ENCODE assay signal across 9 mouse cellular contexts in genomic region chr17:23540605-23541475, GRCm38 (mm10). TPM values are rescaled to one million over a fixed set of nuclear protein-coding genes. Genes with fewer than 3 reads are reported as not detected.
A peak's percentile ranks its signal among the peaks of the same experiment; 100 is the strongest.
DNase-seq lines count a peak whose midpoint lies in the region; ATAC-seq and TF ChIP-seq lines count a peak whose summit lies in the region.
"Had no signal": no experiment of that assay in that cellular context is flagged by ENCODE, and none has a peak within 500 bp of the region (broad histone marks: within the 10 kb centered on the region; RNA-seq: fewer than 3 reads in every experiment).

No protein-coding gene starts in this region.

- no peak for ATAC-seq in hindbrain, embryonic 13.5 days (ENCODE audit: low FRiP score)
- peak; percentile 45; the same call in 1 of the 2 replicates for ATAC-seq in limb, embryonic 11.5 days (ENCODE audit: insufficient number of reproducible peaks, low FRiP score, low TSS enrichment, low read depth)
- peak; percentile 33; the same call in 1 of the 2 replicates for ATAC-seq in neural tube, embryonic 14.5 days (ENCODE audit: low read depth)
- ATAC-seq: Patski had no signal

- H3K4me3 ChIP-seq in hindbrain, embryonic 10.5 days: peak overlapping the region; percentile 43
- H3K4me3 ChIP-seq in hindbrain, embryonic 13.5 days: no peak overlapping the region
- H3K4me3 ChIP-seq in E14TG2a.4 (replicated peaks; ENCODE audit: low read length): peak overlapping the region; percentile 73
- H3K4me3 ChIP-seq in embryonic fibroblast, embryonic 13.5 days (ENCODE audit: insufficient read depth, low read length): peak overlapping the region; percentile 17
- 0 out of 2 replicates have a peak overlapping the region, but pooled peaks have one; percentile 5 for H3K4me3 ChIP-seq in limb, embryonic 11.5 days (ENCODE audit: low read depth, low read length)
- no peak overlapping the region for H3K4me3 ChIP-seq in neural tube, embryonic 14.5 days (ENCODE audit: low read depth, low read length)

- no peak for TF ChIP-seq CTCF in E14TG2a.4 (conservative IDR thresholded peaks at IDR 0.05; ENCODE audit: low read length)
- no peak for TF ChIP-seq CTCF in embryonic fibroblast, embryonic 13.5 days (IDR thresholded peaks at IDR 0.05; ENCODE audit: borderline replicate concordance, insufficient read depth, low read length)

- H3K4me2 ChIP-seq in hindbrain, embryonic 13.5 days: no peak overlapping the region
- peak overlapping the region; percentile 27 for H3K4me2 ChIP-seq in limb, embryonic 11.5 days (ENCODE audit: low read depth, severe bottlenecking)
- no peak overlapping the region for H3K4me2 ChIP-seq in neural tube, embryonic 14.5 days (ENCODE audit: low read depth, low read length)

- no peak for TF ChIP-seq POLR2A in embryonic fibroblast, embryonic 13.5 days (IDR thresholded peaks at IDR 0.05; ENCODE audit: low read depth, low read length)

- peaks cover 39% of the 10 kb centered on the region for H3K4me1 ChIP-seq in hindbrain, embryonic 10.5 days (replicated peaks)
- H3K4me1 ChIP-seq in hindbrain, embryonic 13.5 days (replicated peaks): peaks cover 20% of the 10 kb centered on the region
- peaks cover 83% of the 10 kb centered on the region for H3K4me1 ChIP-seq in E14TG2a.4 (replicated peaks; ENCODE audit: low read depth, low read length)
- peaks cover 2% of the 10 kb centered on the region; the same call in 1 of the 2 replicates for H3K4me1 ChIP-seq in embryonic fibroblast, embryonic 13.5 days (ENCODE audit: control insufficient read depth, insufficient read depth, low read length)
- peaks cover 8% of the 10 kb centered on the region; the same call in 1 of the 2 replicates for H3K4me1 ChIP-seq in limb, embryonic 11.5 days (ENCODE audit: control insufficient read depth, insufficient read depth, low read length)
- H3K4me1 ChIP-seq in neural tube, embryonic 14.5 days (ENCODE audit: control insufficient read depth, insufficient read depth, low read length): no peaks in the 10 kb centered on the region

- no peaks in the 10 kb centered on the region for H3K9me3 ChIP-seq in hindbrain, embryonic 10.5 days
- H3K9me3 ChIP-seq in hindbrain, embryonic 13.5 days: no peaks in the 10 kb centered on the region
- no peaks in the 10 kb centered on the region for H3K9me3 ChIP-seq in E14TG2a.4 (ENCODE audit: low read length)
- H3K9me3 ChIP-seq in limb, embryonic 11.5 days (ENCODE audit: control insufficient read depth, low read length): no peaks in the 10 kb centered on the region
- no peaks in the 10 kb centered on the region for H3K9me3 ChIP-seq in neural tube, embryonic 14.5 days (ENCODE audit: control insufficient read depth, low read length)

- no peak overlapping the region for H3K27ac ChIP-seq in hindbrain, embryonic 10.5 days
- H3K27ac ChIP-seq in hindbrain, embryonic 13.5 days: no peak overlapping the region
- H3K27ac ChIP-seq in embryonic fibroblast, embryonic 13.5 days (ENCODE audit: insufficient read depth, low read length): no peak overlapping the region
- no peak overlapping the region for H3K27ac ChIP-seq in limb, embryonic 11.5 days (replicated peaks; ENCODE audit: low read depth, low read length)
- no peak overlapping the region for H3K27ac ChIP-seq in neural tube, embryonic 14.5 days (ENCODE audit: low read depth, low read length)

- DNase-seq in hindbrain, embryonic 10.5 days (ENCODE audit: low spot score): peak; percentile 67
- DNase-seq in limb, embryonic 11.5 days (ENCODE audit: low spot score): peak; percentile 76
- DNase-seq in adrenal gland, postnatal 25 days: no peak
- DNase-seq in ovary, postnatal 14 days (ENCODE audit: low spot score): no peak

- 10% methylated on average over 31 of the region's 31 CpGs for WGBS in hindbrain, embryonic 10.5 days
- WGBS in hindbrain, embryonic 13.5 days: 13% methylated on average over 31 of the region's 31 CpGs
- WGBS in limb, embryonic 11.5 days: 10% methylated on average over 31 of the region's 31 CpGs
- 10% methylated on average over 31 of the region's 31 CpGs for WGBS in neural tube, embryonic 14.5 days

- H3K9ac ChIP-seq in hindbrain, embryonic 13.5 days: no peak overlapping the region
- H3K9ac ChIP-seq in limb, embryonic 11.5 days (ENCODE audit: low read length): 0 out of 2 replicates have a peak overlapping the region, but pooled peaks have one; percentile 17
- no peak overlapping the region for H3K9ac ChIP-seq in neural tube, embryonic 14.5 days (replicated peaks; ENCODE audit: low read depth, low read length)

- H3K36me3 ChIP-seq in hindbrain, embryonic 10.5 days: no peaks in the 10 kb centered on the region
- H3K36me3 ChIP-seq in hindbrain, embryonic 13.5 days: no peaks in the 10 kb centered on the region
- H3K36me3 ChIP-seq in E14TG2a.4 (ENCODE audit: insufficient read depth, low read length): no peaks in the 10 kb centered on the region
- no peaks in the 10 kb centered on the region for H3K36me3 ChIP-seq in limb, embryonic 11.5 days (ENCODE audit: control insufficient read depth, insufficient read depth, low read length)
- no peaks in the 10 kb centered on the region for H3K36me3 ChIP-seq in neural tube, embryonic 14.5 days (ENCODE audit: control insufficient read depth, insufficient read depth, low read length)

- H3K27me3 ChIP-seq in hindbrain, embryonic 10.5 days (ENCODE audit: insufficient read depth, poor library complexity, severe bottlenecking): peaks cover 48% of the 10 kb centered on the region
- H3K27me3 ChIP-seq in hindbrain, embryonic 13.5 days: peaks cover 57% of the 10 kb centered on the region
- H3K27me3 ChIP-seq in E14TG2a.4 (ENCODE audit: insufficient read depth, low read length): peaks cover 24% of the 10 kb centered on the region
- peaks cover 12% of the 10 kb centered on the region for H3K27me3 ChIP-seq in limb, embryonic 11.5 days (ENCODE audit: control insufficient read depth, insufficient read depth, low read length)
- H3K27me3 ChIP-seq in neural tube, embryonic 14.5 days (ENCODE audit: control insufficient read depth, insufficient read depth, low read length): peaks cover 10% of the 10 kb centered on the region
- H3K27me3 ChIP-seq: Patski had no signal

RNA-seq across cellular contexts. Expression of gene Zfp213, which starts 23.2 kb away (rescaled TPM):
- polyA plus RNA-seq in hindbrain, embryonic 10.5 days (2016; fragmentation: Nextera tagmentation; extraction: Ambion mirVana): 25.3 and 27.5 TPM in 2 replicates
- 17.7 and 18.2 TPM in 2 replicates for polyA plus RNA-seq in hindbrain, embryonic 13.5 days (2015; fragmentation: Nextera tagmentation; extraction: Ambion mirVana)
- polyA plus RNA-seq in embryonic fibroblast, embryonic 13.5 days (2011; ENCODE audit: insufficient read length, low read depth, missing spikeins): 6.5 TPM in 2 replicates
- 24.4 and 25.6 TPM in 2 replicates for polyA plus RNA-seq in limb, embryonic 11.5 days (2014; fragmentation: Nextera tagmentation; extraction: Ambion mirVana)
- polyA plus RNA-seq in neural tube, embryonic 14.5 days (2014; fragmentation: Nextera tagmentation; extraction: Ambion mirVana): 16.9 and 19.8 TPM in 2 replicates
- total RNA-seq in adrenal gland, postnatal 25 days (2021): 12.0 and 12.8 TPM in 2 replicates

RNA-seq across cellular contexts. Expression of gene Zfp13, which starts 58.4 kb away (rescaled TPM):
- 22.5 and 23.4 TPM in 2 replicates for polyA plus RNA-seq in hindbrain, embryonic 10.5 days (2016; fragmentation: Nextera tagmentation; extraction: Ambion mirVana)
- 28.2 and 28.3 TPM in 2 replicates for polyA plus RNA-seq in hindbrain, embryonic 13.5 days (2015; fragmentation: Nextera tagmentation; extraction: Ambion mirVana)
- polyA plus RNA-seq in embryonic fibroblast, embryonic 13.5 days (2011; ENCODE audit: insufficient read length, low read depth, missing spikeins): 5.3 and 8.1 TPM in 2 replicates
- 20.5 and 22.7 TPM in 2 replicates for polyA plus RNA-seq in limb, embryonic 11.5 days (2014; fragmentation: Nextera tagmentation; extraction: Ambion mirVana)
- polyA plus RNA-seq in neural tube, embryonic 14.5 days (2014; fragmentation: Nextera tagmentation; extraction: Ambion mirVana): 26.6 TPM in 2 replicates
- total RNA-seq in adrenal gland, postnatal 25 days (2021): 11.1 and 12.8 TPM in 2 replicates

RNA-seq across cellular contexts. Expression of gene Zscan10, which starts 59.8 kb away (rescaled TPM):
- 0.92 and 0.94 TPM in 2 replicates for polyA plus RNA-seq in hindbrain, embryonic 10.5 days (2016; fragmentation: Nextera tagmentation; extraction: Ambion mirVana)
- 0.13 and 0.22 TPM in 2 replicates for polyA plus RNA-seq in hindbrain, embryonic 13.5 days (2015; fragmentation: Nextera tagmentation; extraction: Ambion mirVana)
- polyA plus RNA-seq in embryonic fibroblast, embryonic 13.5 days (2011; ENCODE audit: insufficient read length, low read depth, missing spikeins): not detected in 2 replicates
- 0.24 and 0.80 TPM in 2 replicates for polyA plus RNA-seq in limb, embryonic 11.5 days (2014; fragmentation: Nextera tagmentation; extraction: Ambion mirVana)
- polyA plus RNA-seq in neural tube, embryonic 14.5 days (2014; fragmentation: Nextera tagmentation; extraction: Ambion mirVana): not detected in 2 replicates
- not detected in 2 replicates for total RNA-seq in adrenal gland, postnatal 25 days (2021)
- polyA plus RNA-seq: Patski had no signal

Comparison
In these comparisons a context has a peak if more than half of its experiments do, and no peak if none do; other contexts are left out.
1. H3K4me3 ChIP-seq: peak in hindbrain, embryonic 10.5 days (single experiment), E14TG2a.4 (single experiment), embryonic fibroblast, embryonic 13.5 days (single experiment) and limb, embryonic 11.5 days (single experiment); none in hindbrain, embryonic 13.5 days (single experiment) and neural tube, embryonic 14.5 days (single experiment).
2. DNase-seq: peak in hindbrain, embryonic 10.5 days (single experiment) and limb, embryonic 11.5 days (single experiment); none in adrenal gland, postnatal 25 days (single experiment) and ovary, postnatal 14 days (single experiment).